Mouse (Mus musculus): ENCODE measurements around the gene Mis18a. TPM values are rescaled to one million over a fixed set of nuclear protein-coding genes. Genes with fewer than 3 reads are reported as not detected.

Gene Mis18a
- polyA plus RNA-seq, 1 experiment from 2014 or later, result 58.8 TPM

DNA sequence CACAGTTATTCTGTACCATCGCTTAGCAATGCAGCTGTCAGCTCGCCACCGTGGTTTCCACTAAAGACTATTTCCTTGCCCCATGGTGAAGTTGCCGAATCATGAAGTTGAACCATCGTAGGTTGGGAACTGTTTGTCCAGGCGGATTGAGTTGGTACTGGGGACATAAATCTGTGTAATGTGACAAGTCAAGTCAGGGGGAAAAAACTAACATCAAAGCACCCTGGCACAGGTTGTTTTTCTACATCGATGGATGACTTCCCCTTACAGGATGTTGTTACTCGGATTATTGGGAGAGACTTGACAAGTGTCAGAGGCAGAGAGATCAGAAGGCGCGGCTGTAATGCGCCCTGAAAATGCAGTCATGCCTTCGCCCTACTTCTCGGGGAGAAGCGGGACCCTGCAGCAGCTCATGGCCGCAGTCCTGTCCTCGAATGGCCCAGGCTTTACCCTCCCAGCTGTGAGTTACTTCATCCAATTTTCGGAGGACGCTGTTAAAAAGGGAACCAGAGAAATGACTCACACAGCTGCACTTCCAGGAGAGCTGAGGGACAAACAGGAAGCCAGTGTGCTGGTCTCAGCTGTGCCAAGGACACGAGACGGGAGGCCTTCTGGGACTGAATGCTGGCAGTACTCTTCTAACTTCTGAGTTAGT, 50.2 kb downstream of the Mis18a start:
- WGBS (ENCODE audit: insufficient replicate concordance), result 42% methylated on average over 20 of the region's 20 CpGs

DNA sequence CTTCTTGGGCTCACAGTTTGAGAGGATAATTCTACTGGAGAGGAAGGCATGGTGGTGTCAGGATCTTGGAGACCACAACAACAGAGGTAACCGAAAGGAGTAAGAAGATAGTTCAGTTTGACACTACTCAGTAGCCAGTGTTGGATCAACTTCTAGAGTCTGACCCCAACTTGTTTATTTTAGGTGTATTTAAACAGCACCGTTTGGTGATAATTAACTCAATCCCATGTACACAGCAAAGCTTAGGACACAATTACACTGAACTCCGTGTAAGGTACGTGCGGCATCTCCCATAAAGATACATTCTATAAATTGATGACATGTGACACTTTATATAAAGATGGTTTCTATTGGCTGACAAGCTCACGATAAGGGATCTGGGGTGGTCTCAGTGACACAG, 52.6 kb downstream of the Mis18a start:
- Histone ChIP-seq H3K36me3 (no peaks in the 10 kb centered on the region), H3K4me2 (no peak overlapping the region), H3K4me1 (no peaks in the 10 kb centered on the region), H3K9ac (no peak overlapping the region), H3K9me3 (replicated peaks) (peaks cover 5% of the 10 kb centered on the region), H3K27me3 (replicated peaks) (no peaks in the 10 kb centered on the region), H3K27ac (no peak overlapping the region), H3K4me3 (no peak overlapping the region)
- 79% methylated on average over 6 of the region's 6 CpGs for WGBS (ENCODE audit: insufficient replicate concordance)
- ATAC-seq, result no peak

More for the DNA sequence above, 50.2 kb downstream of the Mis18a start:
- H3K9me3 ChIP-seq (replicated peaks), result peaks cover 5% of the 10 kb centered on the region
- ATAC-seq, result no peak
- H3K36me3 ChIP-seq, result no peaks in the 10 kb centered on the region
- no peaks in the 10 kb centered on the region for H3K4me1 ChIP-seq
- H3K27ac ChIP-seq, result no peak overlapping the region
- no peak overlapping the region for H3K4me3 ChIP-seq
- H3K9ac ChIP-seq, result no peak overlapping the region
- no peaks in the 10 kb centered on the region for H3K27me3 ChIP-seq (replicated peaks)
- no peak overlapping the region for H3K4me2 ChIP-seq

- H3K4me1 ChIP-seq, result no peaks in the 10 kb centered on the region
- no peak overlapping the region for H3K27ac ChIP-seq
- 66% methylated on average over 21 of the region's 21 CpGs for WGBS (ENCODE audit: insufficient replicate concordance)
- H3K9ac ChIP-seq, result no peak overlapping the region
- H3K27me3 ChIP-seq (replicated peaks), result no peaks in the 10 kb centered on the region
- H3K9me3 ChIP-seq (replicated peaks), result no peaks in the 10 kb centered on the region; the same call in 1 of the 2 replicates
- no peak overlapping the region for H3K4me3 ChIP-seq
- no peak overlapping the region for H3K4me2 ChIP-seq
- H3K36me3 ChIP-seq, result no peaks in the 10 kb centered on the region
- no peak for ATAC-seq
These were observed 53.5 kb downstream of the Mis18a start for GRCm38 (mm10) chr16:90673507-90674354.

Other genes starting within 250 kb of the Mis18a start
- 68.2 and 69.9 TPM in 2 replicates for gene Mrap, start 10.8 kb upstream of the Mis18a start, polyA plus RNA-seq (2016; fragmentation: Nextera tagmentation; extraction: Ambion mirVana)
- gene Urb1, start 83.0 kb upstream of the Mis18a start, polyA plus RNA-seq (2016; fragmentation: Nextera tagmentation; extraction: Ambion mirVana), result 9.7 and 10.3 TPM in 2 replicates
- gene Eva1c, start 99.3 kb upstream of the Mis18a start, polyA plus RNA-seq (2016; fragmentation: Nextera tagmentation; extraction: Ambion mirVana), result 0.11 and 0.30 TPM in 2 replicates
- 41.4 and 44.0 TPM in 2 replicates for gene Cfap298, start 207.7 kb upstream of the Mis18a start, polyA plus RNA-seq (2016; fragmentation: Nextera tagmentation; extraction: Ambion mirVana)